Mouse (Mus musculus) adrenal gland, adult 18-20 months (tissue): ENCODE results near the gene Mbnl2. TPM values are rescaled to one million over a fixed set of nuclear protein-coding genes. Genes with fewer than 3 reads are reported as not detected.
A peak's percentile ranks its signal among the peaks of the same experiment; 100 is the strongest.

Experiments used
- DNase-seq, 2 experiments: peaks; one replicate each; pipeline ENCODE4 v3.0.0; 2021 to 2022; ENCODE audit warnings: low spot score in 2 of 2
- total RNA-seq, 2 experiments: library from RNA; stranded (reverse); gene quantifications; 1 replicate in 1 of 2; 2 replicates in 1 of 2; pipeline ENCODE4 v1.2.3; 2021

The Mbnl2 gene
- total RNA-seq, 2 experiments from 2014 or later: 181 to 201 TPM

DNA sequence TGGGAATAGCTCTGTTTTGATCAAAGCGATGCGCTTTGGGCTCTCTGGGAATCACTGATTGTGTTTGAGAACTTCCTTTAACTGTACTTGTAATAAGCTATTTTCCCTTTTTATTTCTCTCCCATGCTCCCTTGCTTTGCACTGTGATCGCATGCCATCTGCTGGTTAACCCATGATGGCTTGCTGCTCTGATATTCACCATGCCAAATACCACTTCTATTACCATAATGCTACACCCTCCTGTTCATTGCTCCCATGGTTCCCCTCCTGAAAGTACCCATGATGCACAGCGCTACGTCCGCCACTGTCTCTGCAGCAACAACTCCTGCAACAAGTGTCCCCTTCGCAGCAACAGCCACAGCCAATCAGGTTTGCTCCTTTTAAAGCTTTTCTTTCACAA is 128.9 kb downstream of the Mbnl2 start:
- no peak for DNase-seq

DNA sequence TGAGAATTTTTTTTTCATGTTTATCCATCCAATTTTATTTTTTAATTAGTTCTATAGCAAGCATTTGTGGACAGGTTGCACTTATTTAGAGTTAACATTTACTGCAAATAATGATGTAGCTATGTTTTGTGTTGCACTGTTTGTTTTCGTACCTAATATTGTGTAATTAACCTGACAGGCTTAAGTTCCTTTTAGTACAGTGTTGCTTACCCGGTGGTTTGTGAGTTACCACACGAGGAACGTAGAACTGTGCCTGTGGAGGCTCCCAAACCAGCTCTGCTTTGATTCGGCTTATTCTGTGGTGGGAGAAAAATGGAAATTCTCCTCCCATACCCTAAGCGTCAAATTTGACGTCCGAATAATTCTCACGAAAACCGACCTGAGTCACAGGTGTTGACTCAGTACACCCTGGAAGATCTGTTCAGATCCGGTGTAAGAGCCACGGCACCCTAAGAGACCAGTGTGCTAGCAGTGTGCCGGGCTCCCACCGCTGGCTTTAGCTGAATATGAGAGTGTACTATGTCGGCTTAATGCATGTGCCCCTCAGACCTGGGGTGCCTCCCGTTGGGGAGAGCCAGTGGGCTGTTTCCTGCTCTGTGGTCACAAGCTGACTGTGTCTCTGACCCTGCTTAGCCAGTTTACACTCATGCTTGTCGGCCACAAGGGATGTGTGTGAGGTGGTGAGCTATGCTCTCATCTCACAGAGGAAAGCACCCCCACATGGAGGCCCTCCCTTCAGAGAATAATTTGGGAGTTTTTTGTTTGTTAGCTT is 129.5 kb downstream of the Mbnl2 start:
- no peak for DNase-seq

- DNase-seq: no peak
Observed at GRCm38 (mm10) chr14:120405597-120405996, 130.1 kb downstream of the Mbnl2 start.

- no peak for DNase-seq
Observed at GRCm38 (mm10) chr14:120406271-120406670, 130.8 kb downstream of the Mbnl2 start.

- no peak for DNase-seq
Observed at GRCm38 (mm10) chr14:120406820-120407219, 131.4 kb downstream of the Mbnl2 start.

DNA sequence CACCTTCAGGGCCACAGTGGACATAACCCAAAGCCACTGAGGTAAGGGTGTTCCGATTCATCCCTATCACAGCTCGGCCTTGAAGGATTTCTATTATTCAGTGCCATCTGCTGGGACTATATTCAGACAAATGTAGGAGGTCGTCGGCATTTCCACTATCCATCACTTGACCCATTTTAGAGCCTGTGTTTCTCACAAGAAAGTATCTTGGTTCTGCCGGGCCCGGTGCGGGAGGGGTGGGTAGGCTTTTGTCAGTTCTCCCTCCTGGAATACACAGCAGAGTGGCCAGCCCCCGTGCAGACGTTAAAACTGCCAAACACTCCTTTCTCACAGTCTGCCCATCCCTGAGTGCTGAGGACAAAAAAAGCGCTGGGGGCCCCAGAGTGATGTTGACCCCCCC is 134.4 kb downstream of the Mbnl2 start:
- DNase-seq: no peak

GRCm38 (mm10) chr14:120416886-120417285 is 141.4 kb downstream of the Mbnl2 start:
- no peak for DNase-seq

GRCm38 (mm10) chr14:120418964-120419363 is 143.5 kb downstream of the Mbnl2 start:
- DNase-seq: no peak

DNA sequence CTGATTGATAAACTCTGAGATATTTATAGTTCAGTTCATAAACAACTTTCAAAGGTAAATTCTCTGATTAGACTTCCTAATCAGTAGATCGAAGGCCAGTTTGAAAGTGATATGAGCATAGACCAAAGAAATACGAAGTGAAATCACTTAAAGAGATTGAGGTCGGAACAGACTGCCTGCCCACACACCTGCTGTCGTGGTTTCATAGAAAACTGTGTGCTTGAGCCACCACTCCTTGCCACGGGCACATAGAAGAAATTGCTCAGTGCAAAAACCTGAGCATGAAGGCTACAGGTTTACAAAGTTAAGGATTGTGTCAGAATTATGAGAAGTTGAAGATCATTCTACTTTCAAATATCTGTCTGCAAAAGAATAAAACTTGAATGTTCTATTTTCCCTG is 153.0 kb downstream of the Mbnl2 start:
- DNase-seq: no peak

- DNase-seq: no peak
Observed at GRCm38 (mm10) chr14:120432773-120433172, 157.3 kb downstream of the Mbnl2 start.

DNA sequence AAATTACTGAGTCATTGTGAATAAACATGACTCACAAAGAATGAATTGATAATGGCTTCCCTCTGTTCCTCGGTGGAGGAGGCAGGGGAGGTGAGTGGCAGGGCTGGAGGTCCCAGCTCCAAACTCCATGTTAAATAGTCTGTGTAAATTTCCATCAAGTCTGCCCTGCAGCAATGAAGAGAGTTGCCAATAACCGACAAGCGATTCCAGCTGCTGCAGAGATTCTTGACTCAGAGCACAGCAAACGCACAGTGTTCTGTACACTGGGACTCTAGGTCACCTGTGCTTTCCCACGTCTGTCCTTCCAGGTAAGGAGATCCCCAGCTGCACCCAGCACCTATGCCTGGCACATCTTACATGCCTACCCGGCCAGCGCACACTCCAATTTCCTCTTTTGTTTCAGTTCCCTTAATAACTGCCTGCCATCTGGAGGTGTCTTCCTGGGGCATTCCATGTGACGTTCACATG is 158.5 kb downstream of the Mbnl2 start:
- no peak for DNase-seq

GRCm38 (mm10) chr14:120434831-120435230 is 159.4 kb downstream of the Mbnl2 start:
- DNase-seq: no peak

DNA sequence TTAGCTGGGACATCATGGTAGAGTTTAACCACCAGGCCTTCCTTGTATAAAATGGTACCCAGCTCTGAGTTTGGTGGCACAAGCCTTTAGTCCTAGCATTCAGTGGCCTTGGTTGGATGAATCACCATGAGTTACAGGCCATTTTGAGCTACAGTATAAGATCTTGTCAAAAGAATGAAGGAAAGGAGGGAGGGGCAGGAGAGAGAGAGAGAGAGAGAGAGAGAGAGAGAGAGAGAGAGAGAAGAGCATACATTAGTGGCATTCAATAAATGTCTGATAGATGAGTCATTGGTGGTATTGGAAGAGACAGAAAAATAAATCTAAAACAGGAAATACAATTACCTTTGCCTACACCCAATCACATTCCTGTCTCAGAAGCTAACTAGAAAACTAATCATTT is 165.2 kb downstream of the Mbnl2 start:
- no peak for DNase-seq

DNA sequence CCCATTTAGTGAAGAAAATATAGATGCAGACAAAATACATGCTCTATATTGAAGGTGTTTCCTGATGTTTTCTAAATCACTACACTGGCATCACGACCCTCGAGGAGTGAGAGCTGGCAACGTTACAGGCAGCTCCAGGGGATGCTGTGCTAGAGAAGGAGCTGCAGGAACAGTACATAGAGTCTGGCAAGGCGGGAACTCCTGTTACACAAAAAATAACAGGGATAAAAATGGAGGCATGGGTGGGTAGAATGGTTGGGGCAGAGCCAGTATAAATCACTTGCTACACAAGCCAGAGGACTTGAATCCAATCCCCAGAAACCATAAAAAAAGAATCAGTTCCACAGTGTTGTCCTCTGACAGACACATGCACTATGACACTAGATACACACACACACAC is 165.8 kb downstream of the Mbnl2 start:
- no peak for DNase-seq

DNA sequence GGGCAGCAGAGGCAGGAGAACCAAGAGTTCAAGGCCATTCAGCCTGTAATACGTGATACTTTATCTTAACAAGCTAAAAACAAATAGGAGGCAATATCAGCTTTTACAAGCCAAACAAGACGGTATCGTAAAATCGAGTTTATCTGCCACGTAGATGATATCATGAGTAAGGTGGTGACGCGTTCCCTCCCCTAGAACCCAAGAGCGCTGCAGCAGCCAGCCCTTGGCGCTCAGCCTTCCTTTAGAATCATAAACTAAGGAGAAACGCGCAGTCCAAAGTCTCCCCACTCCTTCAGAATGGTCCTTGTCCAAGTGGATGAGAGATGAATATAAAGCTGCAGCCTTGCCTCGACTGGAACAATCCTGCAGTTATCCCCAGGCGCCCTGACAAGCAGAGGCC is 166.4 kb downstream of the Mbnl2 start:
- DNase-seq: no peak

- DNase-seq: no peak
Observed at GRCm38 (mm10) chr14:120454221-120454620, 178.8 kb downstream of the Mbnl2 start.

DNA sequence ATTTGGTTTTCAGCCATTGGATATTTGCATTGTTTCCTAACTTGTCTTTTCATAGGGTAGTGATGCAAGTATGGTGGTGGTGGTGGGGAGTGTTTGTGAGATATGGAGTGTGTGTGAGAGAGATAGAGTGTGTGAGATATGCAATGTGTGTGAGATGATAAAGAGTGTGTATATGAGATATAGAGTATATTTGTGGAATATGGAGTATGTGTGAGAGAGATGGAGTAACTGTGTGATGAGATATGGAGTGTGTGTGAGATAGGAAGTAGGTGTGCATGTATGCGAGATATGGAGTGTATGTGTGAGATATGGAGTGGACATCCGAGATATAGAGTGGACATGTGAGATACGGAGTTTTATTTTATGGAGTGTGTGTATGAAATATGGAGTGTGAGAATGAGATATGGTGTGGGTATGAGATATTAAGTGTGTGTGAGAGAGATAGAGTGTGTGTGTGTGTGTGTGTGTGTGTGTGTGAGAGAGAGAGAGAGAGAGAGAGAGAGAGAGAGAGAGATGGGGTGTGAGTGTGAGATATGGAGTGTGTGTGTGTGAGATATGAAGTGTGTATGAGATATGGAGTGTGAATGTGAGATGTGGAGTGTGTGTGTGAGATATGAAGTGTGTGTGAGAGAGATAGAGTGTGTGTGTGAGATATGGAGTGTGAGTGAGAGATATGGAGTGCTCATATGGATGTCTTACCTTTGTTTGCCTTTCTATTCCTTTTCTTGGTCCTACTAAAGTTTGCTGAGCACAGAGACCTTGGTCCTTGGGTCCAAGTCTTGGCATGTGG is 188.7 kb downstream of the Mbnl2 start:
- DNase-seq: no peak

DNA sequence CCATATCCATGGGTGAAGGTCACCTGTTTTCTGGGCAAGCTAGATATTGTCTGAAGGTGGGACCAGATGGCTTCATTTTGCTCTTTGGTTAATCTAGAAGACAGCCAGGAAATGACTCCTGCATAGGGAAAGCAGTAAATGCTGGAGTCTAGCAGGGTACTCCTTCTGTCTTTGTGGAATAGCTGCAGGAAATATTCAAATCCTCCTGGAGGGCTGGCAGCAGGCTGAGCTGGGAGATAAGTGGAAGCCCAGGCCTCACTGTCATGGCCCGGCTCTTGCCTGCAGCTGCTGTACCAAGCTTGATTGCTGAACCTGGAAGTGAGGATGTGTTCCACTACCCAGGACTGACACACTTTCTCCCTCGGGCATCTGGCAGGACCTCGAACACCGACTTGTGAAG is 191.3 kb downstream of the Mbnl2 start:
- no peak for DNase-seq

- DNase-seq: peak; percentile 39 to 41
Observed at GRCm38 (mm10) chr14:120469126-120469790, 193.8 kb downstream of the Mbnl2 start.

DNA sequence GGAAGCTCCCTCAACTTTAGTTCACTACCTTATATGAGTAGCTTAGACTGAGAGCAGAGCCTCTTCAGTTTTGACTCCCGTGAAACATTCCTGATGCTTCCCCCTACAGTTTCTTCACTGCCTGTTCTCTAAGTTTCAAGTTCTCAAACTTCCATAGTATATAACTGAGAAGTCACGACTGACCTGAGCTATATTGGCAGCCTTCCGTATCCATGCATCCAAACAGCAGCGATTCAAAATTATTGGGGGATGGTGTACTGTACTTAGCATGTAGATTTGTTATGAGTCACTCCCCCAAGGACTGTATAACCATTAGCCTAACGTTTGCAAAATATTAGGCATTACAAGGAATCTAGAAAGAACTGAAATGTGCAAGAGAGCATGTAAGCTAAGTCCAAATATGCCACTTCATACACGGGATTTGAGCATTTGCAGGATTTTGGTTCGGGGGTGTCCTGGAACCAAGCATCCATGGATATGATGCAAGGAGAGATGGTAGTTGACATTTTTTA is 200.8 kb downstream of the Mbnl2 start:
- DNase-seq: no peak

GRCm38 (mm10) chr14:120477288-120477981 is 202.0 kb downstream of the Mbnl2 start:
- peak; percentile 98 for DNase-seq
